Mouse (Mus musculus) forebrain, embryonic 13.5 days (tissue): Measurements from ENCODE around the gene H1f0. TPM values are rescaled to one million over a fixed set of nuclear protein-coding genes. Genes with fewer than 3 reads are reported as not detected.

Source experiments
- ATAC-seq: fragments of 200-750 bp; cut with Nextera tagmentation; 2 replicates; pipeline ENCODE4 v1.8.0; 2017
- H3K27ac ChIP-seq: fragments of 300-500 bp; sonication (generic); 2 replicates; pipeline ENCODE4 v1.5.1; 2015; ENCODE audit warnings: inconsistent platforms, mild to moderate bottlenecking, moderate library complexity
- H3K27me3 ChIP-seq: fragments of 300-500 bp; sonication (generic); 2 replicates; pipeline ENCODE4 v1.6.1; 2015; ENCODE audit warnings: mild to moderate bottlenecking, inconsistent platforms
- H3K36me3 ChIP-seq: fragments of 300-500 bp; sonication (generic); 2 replicates; pipeline ENCODE4 v1.6.1; 2015; ENCODE audit warnings: mild to moderate bottlenecking, inconsistent platforms; ENCODE audit not compliant: poor library complexity, severe bottlenecking
- H3K4me1 ChIP-seq: fragments of 300-500 bp; sonication (generic); 2 replicates; pipeline ENCODE4 v1.6.1; 2015; ENCODE audit warnings: inconsistent platforms
- H3K4me2 ChIP-seq: fragments of 300-500 bp; sonication (generic); 2 replicates; pipeline ENCODE4 v1.6.1; 2015; ENCODE audit warnings: inconsistent platforms, mild to moderate bottlenecking, moderate library complexity
- H3K4me3 ChIP-seq: fragments of 300-500 bp; sonication (generic); 2 replicates; pipeline ENCODE4 v1.5.1; 2015; ENCODE audit warnings: mild to moderate bottlenecking, inconsistent platforms
- H3K9ac ChIP-seq: fragments of 300-500 bp; sonication (generic); 2 replicates; pipeline ENCODE4 v1.6.1; 2015; ENCODE audit warnings: mild to moderate bottlenecking, inconsistent platforms
- H3K9me3 ChIP-seq: fragments of 300-500 bp; sonication (generic); replicated peaks from 2 replicates; pipeline ENCODE4 v1.6.1; 2016; ENCODE audit warnings: inconsistent platforms
- WGBS: fragments of 180-500 bp; shearing (Covaris S2); methylation state at CpG from one replicate; pipeline ENCODE4 v1.1.7; 2015; 5-methylcytosine and 5-hydroxymethylcytosine counted together
- microRNA-seq: library from miRNA; unstranded; fragments of <30 nt; microRNA quantifications from one replicate; pipeline ENCODE4, GENCODE M21; 2016
- polyA plus RNA-seq: library from polyadenylated mRNA; unstranded; fragments of >200 nt; fragmentation: Nextera tagmentation; extraction: Ambion mirVana; gene quantifications from 2 replicates; pipeline ENCODE4 v1.2.1, GENCODE M21; 2015

H1f0 gene
- polyA plus RNA-seq, 1 experiment from 2014 or later: 569 TPM

DNA sequence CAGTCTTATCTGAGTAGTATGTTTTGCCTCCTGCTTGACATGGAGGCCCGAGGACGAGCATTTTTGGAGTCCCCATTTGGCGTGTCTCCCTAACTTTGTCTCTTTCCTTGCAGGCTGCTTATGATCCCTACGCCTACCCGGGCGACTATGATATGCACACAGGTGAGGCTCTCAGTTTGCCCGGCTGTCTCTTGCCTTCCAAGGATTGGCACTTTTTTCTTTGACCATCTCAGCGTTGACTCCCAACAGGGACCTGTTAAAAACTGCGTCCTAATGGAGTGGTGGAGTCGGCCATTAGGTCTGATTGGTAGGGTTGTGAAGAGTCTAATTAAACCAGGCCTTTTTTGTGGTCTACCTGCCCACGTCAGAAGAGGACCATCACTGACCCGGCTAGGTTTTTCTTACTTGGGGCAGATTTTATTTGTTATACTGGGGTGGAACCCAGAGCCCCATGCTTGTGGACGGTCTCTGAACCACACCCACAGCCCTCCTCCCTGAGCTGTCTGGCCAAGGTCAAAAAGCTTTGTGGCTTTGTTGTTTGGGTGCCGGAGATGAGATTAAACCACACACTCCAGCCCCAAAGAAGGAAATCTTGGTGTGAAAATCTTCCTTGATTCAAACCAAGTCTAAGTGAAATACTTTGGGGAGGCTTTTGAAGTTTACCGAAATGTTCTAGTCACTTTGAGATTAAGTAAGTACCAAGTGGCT is 47.6 kb downstream of the H1f0 start:
- Histone ChIP-seq H3K4me2 (peak overlapping the region; percentile 96), H3K9me3 (no peaks in the 10 kb centered on the region), H3K9ac (peak overlapping the region; percentile 83), H3K36me3 (peaks cover 43% of the 10 kb centered on the region), H3K4me3 (peak overlapping the region; percentile 96), H3K27ac (no peak overlapping the region), H3K27me3 (no peaks in the 10 kb centered on the region), H3K4me1 (peaks cover 23% of the 10 kb centered on the region)
- ATAC-seq: no peak; the same call in 1 of the 2 replicates
- 40% methylated on average over 15 of the region's 15 CpGs for WGBS

DNA sequence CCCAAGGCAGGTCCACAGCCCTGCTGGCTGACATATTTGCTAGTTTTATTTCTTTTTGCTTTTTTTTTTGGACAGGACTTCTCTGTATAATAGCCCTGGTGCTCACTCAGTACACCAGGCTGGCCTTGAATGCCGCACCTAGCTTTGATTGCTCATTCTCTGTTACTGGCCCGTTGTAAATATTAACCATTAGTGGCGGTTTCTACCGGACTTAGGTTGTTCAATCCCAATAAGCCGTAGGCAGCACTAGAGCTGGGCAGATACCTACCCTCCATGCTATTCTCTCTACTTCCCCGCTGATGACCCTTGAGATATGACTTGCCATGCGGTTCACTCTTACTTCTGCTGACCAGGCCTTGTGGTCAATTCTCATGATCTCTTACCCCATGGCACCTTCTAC is 51.3 kb downstream of the H1f0 start:
- Histone ChIP-seq H3K36me3 (peaks cover 81% of the 10 kb centered on the region), H3K27ac (no peak overlapping the region), H3K9me3 (no peaks in the 10 kb centered on the region), H3K4me3 (no peak overlapping the region), H3K4me1 (peaks cover 16% of the 10 kb centered on the region), H3K9ac (no peak overlapping the region), H3K27me3 (no peaks in the 10 kb centered on the region), H3K4me2 (no peak overlapping the region)
- WGBS: 97% methylated on average over 7 of the region's 7 CpGs
- no peak for ATAC-seq

Small RNA genes lying within 50 kb of the gene (microRNA-seq; reads per million reads assigned to microRNA genes)
- gene Mir6956: 2.1 reads per million

Other genes starting within 250 kb of the H1f0 start
- gene Card10, start 225.4 kb upstream of the H1f0 start, polyA plus RNA-seq: 0.92 and 0.93 TPM in 2 replicates
- 5.0 and 5.5 TPM in 2 replicates for gene Cdc42ep1, start 185.8 kb upstream of the H1f0 start, polyA plus RNA-seq
- gene Lgals2, start 172.9 kb upstream of the H1f0 start, polyA plus RNA-seq: not detected in 2 replicates
- 50.3 and 53.7 TPM in 2 replicates for gene Gga1, start 151.3 kb upstream of the H1f0 start, polyA plus RNA-seq
- gene Gm49510, start 128.8 kb upstream of the H1f0 start, polyA plus RNA-seq: 0.15 and 0.16 TPM in 2 replicates
- 3.7 and 5.4 TPM in 2 replicates for gene Sh3bp1, start 128.7 kb upstream of the H1f0 start, polyA plus RNA-seq
- 54.4 and 55.5 TPM in 2 replicates for gene Pdxp, start 114.5 kb upstream of the H1f0 start, polyA plus RNA-seq
- 91.7 and 110 TPM in 2 replicates for gene Lgals1, start 101.7 kb upstream of the H1f0 start, polyA plus RNA-seq
- gene Nol12, start 93.5 kb upstream of the H1f0 start, polyA plus RNA-seq: 50.3 and 59.3 TPM in 2 replicates
- 35.6 and 39.2 TPM in 2 replicates for gene Triobp, start 80.7 kb upstream of the H1f0 start, polyA plus RNA-seq
- gene Galr3, start 13.4 kb downstream of the H1f0 start, polyA plus RNA-seq: not detected in 2 replicates
- gene Ankrd54, start 34.4 kb downstream of the H1f0 start, polyA plus RNA-seq: 53.0 and 53.9 TPM in 2 replicates
- 207 and 215 TPM in 2 replicates for gene Eif3l, start 46.7 kb downstream of the H1f0 start, polyA plus RNA-seq
- 5.4 and 6.5 TPM in 2 replicates for gene Micall1, start 80.4 kb downstream of the H1f0 start, polyA plus RNA-seq
- 300 and 353 TPM in 2 replicates for gene Polr2f, start 112.6 kb downstream of the H1f0 start, polyA plus RNA-seq
- gene 1700088E04Rik, start 112.8 kb downstream of the H1f0 start, polyA plus RNA-seq: 12.1 and 13.7 TPM in 2 replicates
- gene Sox10, start 136.8 kb downstream of the H1f0 start, polyA plus RNA-seq: 0.45 and 0.49 TPM in 2 replicates
- 68.1 and 74.3 TPM in 2 replicates for gene Pick1, start 200.7 kb downstream of the H1f0 start, polyA plus RNA-seq
- gene Gm49486, start 200.9 kb downstream of the H1f0 start, polyA plus RNA-seq: 0.96 and 1.3 TPM in 2 replicates
- 0.09 and 0.39 TPM in 2 replicates for gene Slc16a8, start 226.3 kb downstream of the H1f0 start, polyA plus RNA-seq